Mouse (Mus musculus): ENCODE measurements around the gene Gm45062. TPM values are rescaled to one million over a fixed set of nuclear protein-coding genes. Genes with fewer than 3 reads are reported as not detected.

Gm45062 gene
- total and polyA plus RNA-seq, 2 experiments from 2014 or later = 2.5 to 8.1 TPM

DNA sequence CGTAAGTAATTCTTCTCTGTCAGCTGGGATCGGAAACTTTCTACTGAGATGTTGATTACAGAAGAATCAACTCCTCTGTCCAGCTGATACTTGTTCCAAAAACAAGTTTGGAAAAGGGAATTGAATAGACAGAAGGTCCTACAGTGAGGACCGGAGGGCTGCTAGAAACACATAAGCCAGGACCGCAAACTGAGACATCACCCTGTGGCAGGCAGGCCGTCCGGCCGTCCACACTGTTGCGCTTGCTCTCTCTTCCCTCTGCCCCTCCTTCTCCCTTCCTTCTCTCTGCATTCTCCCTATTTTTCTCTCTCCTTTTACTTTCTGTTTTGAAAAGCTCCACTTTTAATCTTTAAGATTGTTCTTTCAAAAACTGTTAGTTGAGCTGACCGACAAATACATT lies 332.4 kb downstream of the Gm45062 start:
- Histone ChIP-seq H3K4me2 (ENCODE audit: low read depth, low read length, poor library complexity, severe bottlenecking) (no peak overlapping the region), H3K36me3 (ENCODE audit: insufficient read depth, low read length) (no peaks in the 10 kb centered on the region), H3K27ac (ENCODE audit: low read depth, low read length) (no peak overlapping the region), H3K27me3 (ENCODE audit: insufficient read depth, low read length) (no peaks in the 10 kb centered on the region), H3K4me1 (ENCODE audit: insufficient read depth, low read length) (no peaks in the 10 kb centered on the region), H3K4me3 (ENCODE audit: low read depth, low read length) (no peak overlapping the region), H3K9ac (replicated peaks; ENCODE audit: low read length, poor library complexity, severe bottlenecking) (no peak overlapping the region), H3K9me3 (ENCODE audit: low read length) (no peaks in the 10 kb centered on the region)
- TF ChIP-seq CTCF (IDR thresholded peaks at IDR 0.05) = no peak
- 76% methylated on average over 9 of the region's 9 CpGs for WGBS
- DNase-seq (ENCODE audit: low spot score) (no peak), ATAC-seq (ENCODE audit: low FRiP score) (no peak)

- Histone ChIP-seq H3K4me1 (ENCODE audit: insufficient read depth, low read length) (no peaks in the 10 kb centered on the region), H3K27ac (ENCODE audit: low read depth, low read length) (no peak overlapping the region), H3K9me3 (ENCODE audit: low read length) (no peaks in the 10 kb centered on the region), H3K4me2 (ENCODE audit: low read depth, low read length, poor library complexity, severe bottlenecking) (no peak overlapping the region), H3K4me3 (ENCODE audit: low read depth, low read length) (no peak overlapping the region), H3K36me3 (ENCODE audit: insufficient read depth, low read length) (no peaks in the 10 kb centered on the region), H3K9ac (replicated peaks; ENCODE audit: low read length, poor library complexity, severe bottlenecking) (no peak overlapping the region), H3K27me3 (ENCODE audit: insufficient read depth, low read length) (no peaks in the 10 kb centered on the region)
- ATAC-seq (ENCODE audit: low FRiP score) = no peak
- WGBS = 84% methylated on average over 2 of the region's 2 CpGs
- no peak for DNase-seq (ENCODE audit: low spot score)
- no peak for TF ChIP-seq CTCF (IDR thresholded peaks at IDR 0.05)
Measured at GRCm38 (mm10) chr6:8617369-8617768, 358.1 kb downstream of the Gm45062 start.

DNA sequence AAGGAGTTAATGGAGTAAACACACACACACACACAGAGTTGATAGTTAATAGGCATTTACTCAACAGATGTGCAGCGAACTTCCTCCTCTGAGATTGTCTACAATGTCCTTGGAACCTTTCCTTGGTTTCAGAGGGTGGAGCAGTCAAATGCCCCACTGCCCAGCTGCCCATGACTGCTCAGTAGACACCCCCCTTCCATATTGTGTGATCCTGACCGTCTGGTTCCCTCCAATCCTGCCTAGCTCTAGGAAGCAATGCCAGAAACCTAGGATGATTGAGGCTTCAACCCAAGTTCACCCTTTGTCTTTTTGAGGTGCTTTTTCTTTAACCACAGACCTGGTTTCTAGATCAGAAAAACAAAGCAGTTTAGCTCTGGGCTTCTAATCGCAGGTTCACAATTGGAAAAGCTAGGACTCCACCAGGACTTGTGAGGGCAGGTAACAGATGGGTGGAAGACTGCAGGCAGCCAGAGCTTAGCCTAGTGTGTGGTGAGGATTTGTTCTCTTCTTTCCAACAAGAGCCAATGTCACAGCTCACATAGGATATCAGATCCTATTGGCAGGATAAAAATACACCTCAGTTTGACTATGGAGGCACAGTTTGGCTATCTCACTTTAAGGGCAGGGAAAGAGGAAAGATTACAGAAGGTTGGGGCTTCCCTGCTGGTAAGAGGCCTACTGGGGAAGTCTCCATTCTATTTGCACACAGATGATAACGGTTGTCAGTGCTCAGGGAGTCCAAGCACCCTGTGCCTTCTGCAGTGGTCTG lies 360.5 kb downstream of the Gm45062 start:
- Histone ChIP-seq H3K4me2 (ENCODE audit: low read depth, low read length, poor library complexity, severe bottlenecking) (no peak overlapping the region), H3K36me3 (ENCODE audit: insufficient read depth, low read length) (no peaks in the 10 kb centered on the region), H3K9ac (replicated peaks; ENCODE audit: low read length, poor library complexity, severe bottlenecking) (no peak overlapping the region), H3K4me1 (ENCODE audit: insufficient read depth, low read length) (no peaks in the 10 kb centered on the region), H3K9me3 (ENCODE audit: low read length) (no peaks in the 10 kb centered on the region), H3K4me3 (ENCODE audit: low read depth, low read length) (no peak overlapping the region), H3K27me3 (ENCODE audit: insufficient read depth, low read length) (no peaks in the 10 kb centered on the region), H3K27ac (ENCODE audit: low read depth, low read length) (no peak overlapping the region)
- WGBS = 82% methylated on average over 4 of the region's 4 CpGs
- DNase-seq (ENCODE audit: low spot score) (no peak), ATAC-seq (ENCODE audit: low FRiP score) (no peak)
- no peak for TF ChIP-seq CTCF (IDR thresholded peaks at IDR 0.05)

DNA sequence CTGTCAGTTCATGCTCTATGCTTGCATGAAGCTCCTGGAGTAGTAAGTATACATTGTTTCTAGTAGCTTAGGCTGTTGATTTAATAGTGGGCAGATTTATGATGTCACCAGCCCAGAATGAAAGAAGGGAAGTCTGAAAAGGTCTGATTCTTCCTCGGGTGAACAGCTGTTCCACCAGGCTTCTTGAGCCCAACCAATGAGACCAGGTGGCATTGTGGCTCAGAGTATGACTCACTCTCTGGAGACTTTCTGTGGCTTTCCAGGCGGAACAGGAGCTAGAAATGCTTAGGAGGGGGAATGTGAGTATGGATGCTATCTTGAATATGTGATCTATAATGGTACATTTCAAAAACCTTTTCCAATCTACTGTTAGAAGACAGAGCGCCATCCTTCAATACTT lies 363.8 kb downstream of the Gm45062 start:
- Histone ChIP-seq H3K27ac (ENCODE audit: low read depth, low read length) (no peak overlapping the region), H3K4me3 (ENCODE audit: low read depth, low read length) (no peak overlapping the region), H3K4me2 (ENCODE audit: low read depth, low read length, poor library complexity, severe bottlenecking) (no peak overlapping the region), H3K36me3 (ENCODE audit: insufficient read depth, low read length) (no peaks in the 10 kb centered on the region), H3K4me1 (ENCODE audit: insufficient read depth, low read length) (no peaks in the 10 kb centered on the region), H3K9me3 (ENCODE audit: low read length) (no peaks in the 10 kb centered on the region), H3K27me3 (ENCODE audit: insufficient read depth, low read length) (no peaks in the 10 kb centered on the region), H3K9ac (replicated peaks; ENCODE audit: low read length, poor library complexity, severe bottlenecking) (no peak overlapping the region)
- TF ChIP-seq CTCF (IDR thresholded peaks at IDR 0.05) = no peak
- ATAC-seq (ENCODE audit: low FRiP score) (no peak), DNase-seq (ENCODE audit: low spot score) (no peak)
- 81% methylated on average over 3 of the region's 3 CpGs for WGBS

DNA sequence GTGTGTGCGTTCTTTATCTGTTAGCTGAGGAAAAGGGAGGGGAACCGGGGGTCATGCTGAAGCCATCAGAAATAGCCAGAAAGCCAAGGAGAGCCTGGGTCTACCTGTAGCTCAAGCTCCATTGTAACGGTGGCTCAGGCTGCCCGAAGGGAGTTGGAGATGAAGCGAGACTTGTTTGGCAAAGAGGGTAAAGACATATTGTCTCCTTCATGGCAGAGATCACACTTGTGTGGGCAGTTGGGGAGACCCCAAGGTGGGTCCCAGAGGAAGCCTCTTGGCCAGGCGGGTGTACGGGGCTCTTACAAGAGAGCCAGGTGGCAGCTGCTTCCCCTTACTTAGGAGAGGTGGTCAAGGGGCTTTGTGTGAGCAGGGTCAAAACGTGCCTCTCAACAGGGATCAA lies 369.0 kb downstream of the Gm45062 start:
- 93% methylated on average over 8 of the region's 8 CpGs for WGBS

DNA sequence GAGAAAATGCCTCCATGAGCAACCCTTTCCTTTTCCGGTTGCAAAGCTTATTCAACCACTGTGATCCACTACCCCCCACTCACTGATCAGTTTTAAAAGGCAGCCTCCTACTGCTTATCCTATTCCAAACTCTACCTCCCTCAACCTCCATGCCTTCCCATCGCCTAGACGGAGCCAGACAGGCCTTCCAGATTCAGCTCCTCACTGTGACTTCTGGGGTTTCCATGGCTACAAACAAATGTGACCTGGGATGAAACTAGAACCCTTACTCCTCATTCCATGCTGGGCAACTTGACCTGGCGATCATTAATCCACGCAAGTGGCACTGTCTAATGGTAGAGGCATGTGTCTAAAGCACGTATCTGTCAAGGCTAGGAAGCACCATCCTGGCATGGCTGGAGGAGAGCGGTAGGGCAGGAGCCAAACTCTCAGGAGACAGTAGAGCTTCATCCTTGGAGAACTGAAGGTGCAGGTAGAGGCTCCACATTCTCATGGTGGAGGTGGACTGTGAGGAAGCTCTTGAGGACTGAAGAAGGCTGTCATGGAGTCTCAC lies 369.5 kb downstream of the Gm45062 start:
- Histone ChIP-seq H3K4me2 (ENCODE audit: low read depth, low read length, poor library complexity, severe bottlenecking) (no peak overlapping the region), H3K9me3 (ENCODE audit: low read length) (no peaks in the 10 kb centered on the region), H3K9ac (replicated peaks; ENCODE audit: low read length, poor library complexity, severe bottlenecking) (no peak overlapping the region), H3K4me3 (ENCODE audit: low read depth, low read length) (no peak overlapping the region), H3K36me3 (ENCODE audit: insufficient read depth, low read length) (peaks cover 15% of the 10 kb centered on the region), H3K27ac (ENCODE audit: low read depth, low read length) (no peak overlapping the region), H3K4me1 (ENCODE audit: insufficient read depth, low read length) (no peaks in the 10 kb centered on the region), H3K27me3 (ENCODE audit: insufficient read depth, low read length) (no peaks in the 10 kb centered on the region)
- TF ChIP-seq CTCF (IDR thresholded peaks at IDR 0.05) = no peak
- DNase-seq (ENCODE audit: low spot score) = no peak
- 82% methylated on average over 7 of the region's 7 CpGs for WGBS
- no peak for ATAC-seq (ENCODE audit: low FRiP score)

More for the DNA sequence above, 369.0 kb downstream of the Gm45062 start:
- TF ChIP-seq CTCF (IDR thresholded peaks at IDR 0.05) = no peak
- peaks cover 15% of the 10 kb centered on the region for H3K36me3 ChIP-seq (ENCODE audit: insufficient read depth, low read length)
- DNase-seq (ENCODE audit: low spot score) (no peak), ATAC-seq (ENCODE audit: low FRiP score) (no peak)
- no peak overlapping the region for H3K4me2 ChIP-seq (ENCODE audit: low read depth, low read length, poor library complexity, severe bottlenecking)
- no peak overlapping the region for H3K9ac ChIP-seq (replicated peaks; ENCODE audit: low read length, poor library complexity, severe bottlenecking)
- no peak overlapping the region for H3K4me3 ChIP-seq (ENCODE audit: low read depth, low read length)
- no peaks in the 10 kb centered on the region for H3K27me3 ChIP-seq (ENCODE audit: insufficient read depth, low read length)
- no peaks in the 10 kb centered on the region for H3K9me3 ChIP-seq (ENCODE audit: low read length)
- H3K4me1 ChIP-seq (ENCODE audit: insufficient read depth, low read length) = no peaks in the 10 kb centered on the region
- no peak overlapping the region for H3K27ac ChIP-seq (ENCODE audit: low read depth, low read length)

Data from midbrain, postnatal 0 days (tissue).